Mouse (Mus musculus) brain, embryonic 14.5 days (tissue): ENCODE measurements around the gene Arl6ip4.

ENCODE experiments used
- CTCF ChIP-seq: fragments of 200-500 bp; IDR thresholded peaks from 2 replicates; pipeline ENCODE4 v1.5.1; 2012; ENCODE audit warnings: inconsistent platforms, mild to moderate bottlenecking, moderate library complexity, borderline replicate concordance; ENCODE audit not compliant: insufficient read depth, insufficient read length; ENCODE audit errors: extremely low read depth
- POLR2A ChIP-seq: fragments of 200-500 bp; IDR thresholded peaks from 2 replicates; pipeline ENCODE4 v1.6.1; 2012; ENCODE audit warnings: mild to moderate bottlenecking, inconsistent platforms, borderline replicate concordance; ENCODE audit not compliant: poor library complexity, insufficient read depth, insufficient read length, severe bottlenecking; ENCODE audit errors: extremely low read depth

DNA sequence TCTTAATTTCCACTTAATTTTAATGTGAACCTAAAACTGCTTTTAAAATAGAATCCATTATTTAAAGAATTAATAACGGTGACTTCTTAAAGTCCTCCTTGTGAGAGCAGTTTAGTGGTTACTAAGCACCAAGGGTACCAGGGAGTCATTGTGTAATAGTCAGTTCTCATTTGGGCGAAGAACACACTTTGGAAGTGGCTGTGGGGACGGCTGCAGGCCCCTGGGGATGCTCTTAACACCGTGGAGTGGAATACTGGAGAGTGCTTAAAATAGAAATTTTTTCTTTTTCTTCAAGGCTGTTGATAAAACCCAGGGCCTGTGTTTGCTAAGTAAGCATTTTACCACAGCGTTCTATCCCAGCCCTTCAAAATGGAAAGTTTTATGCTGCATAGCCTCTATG, 40.1 kb downstream of the Arl6ip4 start:
- TF ChIP-seq CTCF (no peak), POLR2A (no peak)
